Mouse (Mus musculus): ENCODE data around the gene Cc2d2b. TPM values are rescaled to one million over a fixed set of nuclear protein-coding genes. Genes with fewer than 3 reads are reported as not detected.

Gene Cc2d2b
- 0.23 and 0.55 TPM in 2 replicates for polyA plus RNA-seq (2015; fragmentation: Nextera tagmentation; extraction: Ambion mirVana)

DNA sequence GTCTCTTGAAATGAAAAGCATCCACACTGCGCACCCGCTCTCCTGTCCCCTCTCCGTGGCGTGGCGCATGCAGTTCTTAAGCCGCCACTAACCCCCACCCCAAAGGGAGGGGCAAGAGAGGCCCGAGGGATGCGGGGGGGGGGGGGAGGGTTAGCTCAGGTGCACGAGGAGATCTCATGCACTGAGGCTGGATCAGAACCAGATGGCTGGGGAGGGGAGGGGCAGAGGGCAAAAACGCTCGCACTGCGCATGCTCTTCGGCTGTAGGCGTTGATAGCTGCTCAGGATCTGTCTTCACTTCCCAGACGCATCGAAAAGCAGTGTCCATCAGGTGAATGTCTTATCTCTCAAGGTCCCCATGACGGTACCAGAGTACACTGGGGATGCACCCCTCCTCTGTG is at the start of gene Cc2d2b:
Cc2d2b (plus strand) TSS at position 195 of the 400 bp plus-strand sequence.
- 78% methylated on average over 16 of the region's 17 CpGs for WGBS
- Histone ChIP-seq H3K9me3 (replicated peaks) (no peaks in the 10 kb centered on the region), H3K27ac (replicated peaks) (no peak within 1 kb of the TSS), H3K4me2 (no peak within 1 kb of the TSS), H3K36me3 (no peaks in the 10 kb centered on the region), H3K4me3 (replicated peaks) (no peak within 1 kb of the TSS), H3K27me3 (replicated peaks) (no peaks in the 10 kb centered on the region), H3K4me1 (no peaks in the 10 kb centered on the region), H3K9ac (replicated peaks) (no peak within 1 kb of the TSS)
- ATAC-seq (ENCODE audit: low FRiP score): no peak

- Histone ChIP-seq H3K36me3 (no peaks in the 10 kb centered on the region), H3K4me3 (replicated peaks) (no peak overlapping the region), H3K9me3 (replicated peaks) (no peaks in the 10 kb centered on the region), H3K9ac (replicated peaks) (no peak overlapping the region), H3K4me1 (peaks cover 8% of the 10 kb centered on the region), H3K27me3 (replicated peaks) (no peaks in the 10 kb centered on the region), H3K27ac (replicated peaks) (no peak overlapping the region), H3K4me2 (no peak overlapping the region)
- no peak for ATAC-seq (ENCODE audit: low FRiP score)
- 38% methylated on average over 5 of the region's 5 CpGs for WGBS
Measured at GRCm38 (mm10) chr19:40699816-40700215, 48.7 kb upstream of the Cc2d2b start.

DNA sequence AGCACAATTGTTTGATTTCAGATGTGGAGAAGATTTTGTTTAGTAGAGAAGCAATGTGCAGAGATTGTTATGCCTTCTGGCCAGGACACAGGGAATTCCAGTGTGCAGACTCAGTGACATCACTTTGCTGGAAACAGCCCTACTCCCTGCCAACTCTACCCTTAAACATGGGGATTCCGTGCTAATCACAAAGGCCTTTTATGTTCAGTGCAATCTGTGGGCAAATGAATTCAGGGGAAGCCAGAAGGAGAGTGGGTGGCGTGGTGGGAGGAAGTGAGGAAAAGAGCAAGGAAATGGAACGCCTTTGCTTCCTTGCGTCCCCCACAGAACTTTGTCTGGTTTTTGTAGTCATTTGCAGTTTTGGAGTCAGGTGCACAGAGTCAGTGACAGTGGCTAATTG is 46.1 kb upstream of the Cc2d2b start:
- Histone ChIP-seq H3K9me3 (replicated peaks) (no peaks in the 10 kb centered on the region), H3K27ac (replicated peaks) (0 out of 2 replicates have a peak overlapping the region, but pooled peaks have one; percentile 24), H3K27me3 (replicated peaks) (no peaks in the 10 kb centered on the region), H3K4me1 (peaks cover 8% of the 10 kb centered on the region), H3K4me2 (no peak overlapping the region), H3K36me3 (no peaks in the 10 kb centered on the region), H3K4me3 (replicated peaks) (no peak overlapping the region), H3K9ac (replicated peaks) (no peak overlapping the region)
- 39% methylated on average over 4 of the region's 4 CpGs for WGBS
- peak; percentile 53; the same call in 1 of the 2 replicates for ATAC-seq (ENCODE audit: low FRiP score)

DNA sequence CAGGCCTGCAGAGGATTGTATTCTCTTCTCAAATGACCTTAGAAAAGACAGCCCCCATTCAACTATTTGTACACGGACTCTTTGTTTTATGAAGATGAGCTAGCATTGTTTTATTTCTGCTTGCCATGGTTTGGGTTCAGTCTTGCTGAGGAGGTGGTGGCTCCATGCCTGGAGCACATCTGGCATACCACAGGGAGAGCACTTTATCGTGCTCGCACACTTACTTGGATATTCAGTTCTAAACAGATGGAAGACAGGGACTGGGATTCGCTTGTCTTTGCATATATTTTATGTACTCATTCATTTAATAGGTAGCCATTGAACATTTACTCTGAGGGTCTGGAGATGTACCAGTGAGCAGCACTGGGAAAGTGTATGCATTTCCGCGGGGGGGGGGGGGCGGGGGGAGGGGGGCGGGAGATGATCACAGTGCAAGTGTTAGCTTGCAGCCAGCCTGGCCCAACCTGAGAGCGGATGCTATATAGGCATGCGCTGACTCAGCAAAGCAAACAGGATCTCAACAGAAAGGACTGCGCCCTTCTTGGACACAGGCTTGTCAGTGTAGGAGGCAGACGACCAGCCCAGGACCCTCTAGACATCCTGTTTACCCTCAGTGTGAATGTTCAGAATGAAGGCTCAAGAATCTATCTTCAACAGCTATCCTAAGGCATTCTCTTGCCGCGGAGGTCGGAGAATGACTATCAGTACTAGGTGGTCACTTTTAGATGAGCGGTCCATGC is 35.5 kb upstream of the Cc2d2b start:
- no peaks in the 10 kb centered on the region for H3K9me3 ChIP-seq (replicated peaks)
- peak; percentile 50; the same call in 1 of the 2 replicates for ATAC-seq (ENCODE audit: low FRiP score)
- WGBS: 73% methylated on average over 15 of the region's 16 CpGs
- H3K9ac ChIP-seq (replicated peaks): no peak overlapping the region
- no peak overlapping the region for H3K4me3 ChIP-seq (replicated peaks)
- no peak overlapping the region for H3K4me2 ChIP-seq
- H3K27ac ChIP-seq (replicated peaks): no peak overlapping the region
- H3K27me3 ChIP-seq (replicated peaks): no peaks in the 10 kb centered on the region
- H3K36me3 ChIP-seq: no peaks in the 10 kb centered on the region
- no peaks in the 10 kb centered on the region for H3K4me1 ChIP-seq

DNA sequence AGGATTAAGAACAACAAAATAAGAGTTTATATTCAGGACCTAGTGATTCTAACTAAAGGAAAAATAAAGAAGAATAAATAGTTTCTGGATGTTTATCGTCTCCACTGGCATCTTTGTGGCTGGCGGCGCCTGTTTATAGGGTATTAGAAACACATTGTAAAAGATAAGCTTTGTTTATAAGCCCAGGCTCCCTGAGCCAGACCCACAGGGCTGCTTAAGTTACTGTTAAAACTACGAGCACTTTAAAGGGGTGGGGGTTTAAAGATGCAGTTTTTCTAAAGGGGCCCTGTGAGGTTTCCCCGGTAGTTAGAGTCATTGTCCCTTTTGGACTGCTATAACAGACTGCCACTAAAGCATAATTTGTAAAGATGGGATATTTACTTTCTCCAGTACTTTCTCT is 33.9 kb upstream of the Cc2d2b start:
- H3K4me2 ChIP-seq: no peak overlapping the region
- no peaks in the 10 kb centered on the region for H3K27me3 ChIP-seq (replicated peaks)
- no peak for ATAC-seq (ENCODE audit: low FRiP score)
- H3K4me3 ChIP-seq (replicated peaks): no peak overlapping the region
- no peaks in the 10 kb centered on the region for H3K4me1 ChIP-seq
- H3K36me3 ChIP-seq: no peaks in the 10 kb centered on the region
- no peak overlapping the region for H3K9ac ChIP-seq (replicated peaks)
- no peaks in the 10 kb centered on the region for H3K9me3 ChIP-seq (replicated peaks)
- WGBS: 63% methylated on average over 5 of the region's 5 CpGs
- H3K27ac ChIP-seq (replicated peaks): no peak overlapping the region

- WGBS: 87% methylated on average over 6 of the region's 6 CpGs
- H3K27me3 ChIP-seq (replicated peaks): no peaks in the 10 kb centered on the region
- ATAC-seq (ENCODE audit: low FRiP score): no peak
Measured at GRCm38 (mm10) chr19:40716981-40717380, 31.6 kb upstream of the Cc2d2b start.

GRCm38 (mm10) chr19:40719439-40720105 is 29.0 kb upstream of the Cc2d2b start:
- H3K4me2 ChIP-seq: no peak overlapping the region
- H3K9ac ChIP-seq (replicated peaks): no peak overlapping the region
- H3K27ac ChIP-seq (replicated peaks): no peak overlapping the region
- H3K4me1 ChIP-seq: peaks cover 3% of the 10 kb centered on the region; the same call in 1 of the 2 replicates
- no peaks in the 10 kb centered on the region for H3K36me3 ChIP-seq
- no peak for ATAC-seq (ENCODE audit: low FRiP score)
- no peak overlapping the region for H3K4me3 ChIP-seq (replicated peaks)
- WGBS: 60% methylated on average over 11 of the region's 11 CpGs
- H3K27me3 ChIP-seq (replicated peaks): no peaks in the 10 kb centered on the region
- no peaks in the 10 kb centered on the region for H3K9me3 ChIP-seq (replicated peaks)

More at GRCm38 (mm10) chr19:40716981-40717380, 31.6 kb upstream of the Cc2d2b start:
- Histone ChIP-seq H3K4me3 (replicated peaks) (no peak overlapping the region), H3K4me1 (0 out of 2 replicates have a peak, but pooled peaks cover under 1% of the 10 kb centered on the region), H3K27ac (replicated peaks) (no peak overlapping the region), H3K9me3 (replicated peaks) (no peaks in the 10 kb centered on the region), H3K4me2 (no peak overlapping the region), H3K36me3 (no peaks in the 10 kb centered on the region), H3K9ac (replicated peaks) (no peak overlapping the region)

GRCm38 (mm10) chr19:40720381-40720780 is 28.2 kb upstream of the Cc2d2b start:
- Histone ChIP-seq H3K36me3 (no peaks in the 10 kb centered on the region), H3K4me1 (peaks cover 3% of the 10 kb centered on the region; the same call in 1 of the 2 replicates), H3K9ac (replicated peaks) (no peak overlapping the region), H3K27ac (replicated peaks) (no peak overlapping the region), H3K27me3 (replicated peaks) (no peaks in the 10 kb centered on the region), H3K4me3 (replicated peaks) (no peak overlapping the region), H3K4me2 (no peak overlapping the region), H3K9me3 (replicated peaks) (no peaks in the 10 kb centered on the region)
- ATAC-seq (ENCODE audit: low FRiP score): no peak
- 81% methylated on average over 12 of the region's 12 CpGs for WGBS

GRCm38 (mm10) chr19:40722137-40723038 is 26.2 kb upstream of the Cc2d2b start:
- no peaks in the 10 kb centered on the region for H3K36me3 ChIP-seq
- H3K9me3 ChIP-seq (replicated peaks): no peaks in the 10 kb centered on the region
- 55% methylated on average over 11 of the region's 11 CpGs for WGBS
- H3K9ac ChIP-seq (replicated peaks): no peak overlapping the region
- peak; percentile 88 for ATAC-seq (ENCODE audit: low FRiP score)
- H3K27ac ChIP-seq (replicated peaks): peak overlapping the region; percentile 58; the same call in 1 of the 2 replicates
- H3K4me3 ChIP-seq (replicated peaks): no peak overlapping the region
- peaks cover 3% of the 10 kb centered on the region; the same call in 1 of the 2 replicates for H3K4me1 ChIP-seq
- H3K27me3 ChIP-seq (replicated peaks): no peaks in the 10 kb centered on the region
- no peak overlapping the region for H3K4me2 ChIP-seq

- ATAC-seq (ENCODE audit: low FRiP score): no peak
- Histone ChIP-seq H3K36me3 (no peaks in the 10 kb centered on the region), H3K27me3 (replicated peaks) (no peaks in the 10 kb centered on the region), H3K4me1 (peaks cover 3% of the 10 kb centered on the region; the same call in 1 of the 2 replicates), H3K9me3 (replicated peaks) (no peaks in the 10 kb centered on the region), H3K27ac (replicated peaks) (no peak overlapping the region), H3K4me3 (replicated peaks) (no peak overlapping the region), H3K4me2 (no peak overlapping the region), H3K9ac (replicated peaks) (no peak overlapping the region)
- WGBS: 59% methylated on average over 10 of the region's 10 CpGs
Measured at GRCm38 (mm10) chr19:40723516-40723915, 25.0 kb upstream of the Cc2d2b start.

DNA sequence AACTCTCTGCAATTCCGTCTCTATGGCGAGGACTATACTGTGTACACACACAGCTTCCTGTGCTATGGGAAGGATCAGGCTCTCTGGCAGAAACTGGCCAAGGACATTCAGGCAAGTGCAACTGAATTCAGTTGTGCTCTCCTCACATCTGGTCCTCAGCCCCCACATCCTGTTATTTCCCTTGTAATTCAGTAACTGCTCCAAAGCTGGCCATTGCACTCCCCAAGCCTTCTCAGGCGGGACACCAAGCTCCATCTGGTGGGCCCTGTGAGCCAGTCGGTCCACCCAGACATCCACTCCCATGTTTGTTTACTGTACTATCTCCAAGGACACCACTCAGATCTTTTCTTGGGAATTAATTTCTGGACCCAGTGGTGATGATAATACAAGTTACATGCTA is 22.4 kb upstream of the Cc2d2b start:
- H3K9ac ChIP-seq (replicated peaks): no peak overlapping the region
- 73% methylated on average over 4 of the region's 4 CpGs for WGBS
- H3K4me2 ChIP-seq: no peak overlapping the region
- no peaks in the 10 kb centered on the region for H3K36me3 ChIP-seq
- H3K27ac ChIP-seq (replicated peaks): no peak overlapping the region
- no peaks in the 10 kb centered on the region for H3K9me3 ChIP-seq (replicated peaks)
- no peaks in the 10 kb centered on the region for H3K27me3 ChIP-seq (replicated peaks)
- H3K4me1 ChIP-seq: peaks cover 3% of the 10 kb centered on the region; the same call in 1 of the 2 replicates
- ATAC-seq (ENCODE audit: low FRiP score): no peak
- no peak overlapping the region for H3K4me3 ChIP-seq (replicated peaks)
